Mouse (Mus musculus) gastrocnemius, adult 8-10 months (tissue): ENCODE data around the gene Col27a1. TPM values are rescaled to one million over a fixed set of nuclear protein-coding genes. Genes with fewer than 3 reads are reported as not detected.
A peak's percentile ranks its signal among the peaks of the same experiment; 100 is the strongest.

Experiments
- DNase-seq, 2 experiments: peaks; one replicate each; pipeline ENCODE4 v3.0.0; 2022; ENCODE audit warnings: low spot score in 2 of 2
- total RNA-seq, 4 experiments: library from RNA; stranded (reverse); gene quantifications; 2 replicates each; pipeline ENCODE4 v1.2.4; 2022

The Col27a1 gene
- total RNA-seq, 4 experiments from 2014 or later, result 0.17 to 0.67 (median 0.65) TPM

DNA sequence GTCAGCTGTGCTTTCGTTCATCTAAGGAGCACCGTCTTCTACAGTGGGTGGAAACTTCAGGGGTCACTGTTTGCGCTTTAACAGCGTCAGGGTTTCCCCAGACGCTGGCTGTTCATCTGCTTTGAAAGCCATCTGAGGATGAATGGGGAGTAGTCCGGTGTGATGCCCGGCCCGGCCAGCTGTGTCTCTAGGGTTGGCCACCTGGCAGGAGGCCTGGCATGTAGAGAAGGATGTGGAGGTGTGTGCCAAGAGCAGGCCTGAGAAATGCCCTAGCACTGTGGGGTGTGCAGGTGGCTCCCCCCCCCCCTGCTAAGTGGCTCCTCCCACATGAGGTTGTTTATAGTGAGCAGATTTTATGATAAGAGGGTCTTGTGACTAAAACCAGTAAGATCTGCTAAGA is 8.4 kb downstream of the Col27a1 start:
- DNase-seq, result no peak

DNA sequence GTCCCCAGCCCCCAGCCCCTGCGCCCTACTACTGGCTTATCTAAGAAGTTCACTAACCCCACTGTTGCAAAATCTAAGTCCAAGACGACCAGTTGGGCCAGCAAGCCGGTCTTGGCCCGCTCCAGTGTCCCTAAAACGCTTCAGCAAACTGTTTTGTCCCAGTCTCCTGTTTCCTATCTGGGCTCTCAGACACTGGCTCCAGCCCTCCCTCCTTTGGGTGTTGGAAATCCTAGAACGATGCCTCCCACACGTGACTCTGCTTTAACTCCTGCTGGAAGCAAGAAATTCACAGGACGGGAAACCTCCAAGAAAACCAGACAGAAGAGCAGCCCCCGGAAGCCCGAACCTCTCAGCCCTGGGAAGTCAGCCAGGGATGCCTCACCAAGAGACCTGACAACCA is 11.6 kb downstream of the Col27a1 start:
- DNase-seq, result no peak

DNA sequence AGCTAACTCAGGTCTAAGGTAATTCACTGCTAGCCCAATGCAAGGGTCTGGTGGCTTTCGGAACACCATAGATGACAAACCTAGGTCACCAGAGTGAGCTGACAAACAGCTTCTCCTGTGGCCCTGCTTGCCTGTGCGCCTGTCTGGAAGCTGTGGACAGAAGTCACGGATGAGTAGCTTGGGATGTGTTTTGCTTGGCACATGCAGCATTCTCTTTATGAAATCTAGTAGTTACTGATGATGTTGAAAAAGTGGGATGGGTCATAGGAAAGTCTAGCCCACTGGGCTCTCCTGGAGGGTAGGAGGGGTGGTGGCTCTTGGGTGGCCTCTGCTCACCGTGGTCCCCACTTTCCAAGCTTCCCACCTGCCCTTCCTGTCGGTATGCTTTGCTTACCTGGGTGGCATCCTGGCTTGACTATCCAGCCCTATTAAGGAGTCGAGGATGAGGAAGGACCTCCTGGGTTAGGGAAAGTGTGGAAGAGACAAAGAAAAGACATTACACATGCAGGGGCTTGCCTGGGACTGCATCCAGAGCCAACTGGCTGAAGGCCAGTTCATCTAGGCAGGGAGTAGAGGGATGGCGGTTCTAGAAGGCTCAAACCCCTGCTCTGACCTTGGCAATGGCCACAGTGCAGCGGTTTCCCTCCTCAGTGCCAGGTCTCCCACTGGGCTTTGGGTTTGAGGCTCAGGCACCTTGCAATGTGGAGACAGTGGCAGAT is 12.5 kb downstream of the Col27a1 start:
- no peak for DNase-seq

DNA sequence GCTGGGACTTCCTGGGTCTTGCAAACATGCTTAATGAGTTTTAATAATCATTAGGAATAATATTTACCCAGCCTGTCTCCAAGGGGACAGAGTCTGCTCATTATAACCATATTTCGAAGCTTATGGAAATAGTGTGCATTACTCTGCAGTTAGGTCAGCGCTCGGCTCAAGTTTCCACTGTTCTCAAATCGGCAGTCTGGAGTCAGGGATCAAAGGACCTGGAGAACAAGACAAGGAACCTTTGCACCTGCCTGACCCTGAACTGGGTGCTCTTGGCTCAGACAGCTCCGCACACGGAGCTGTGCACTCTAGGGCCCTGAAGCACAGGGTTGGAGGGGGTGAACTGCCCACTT is 13.1 kb downstream of the Col27a1 start:
- no peak for DNase-seq

DNA sequence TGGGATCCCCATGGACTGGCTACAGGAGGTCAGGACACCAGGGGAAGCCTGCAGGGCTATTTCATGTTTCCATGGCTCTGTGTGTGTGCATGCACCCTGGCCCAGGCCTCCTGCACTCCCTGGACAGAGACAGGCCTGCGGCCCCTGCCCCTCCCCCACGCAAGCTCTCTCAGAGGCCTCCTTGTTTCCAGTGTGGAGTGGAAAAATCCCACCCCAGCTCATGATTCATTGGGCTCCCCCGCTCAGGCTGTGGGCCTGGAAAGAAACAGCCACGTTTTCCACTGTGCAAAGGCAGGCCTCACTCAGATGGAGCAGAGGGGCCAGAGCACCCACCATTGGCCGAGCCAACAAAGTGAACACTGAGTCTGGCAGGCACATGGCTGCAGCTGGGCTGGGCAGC is 15.1 kb downstream of the Col27a1 start:
- no peak for DNase-seq

DNA sequence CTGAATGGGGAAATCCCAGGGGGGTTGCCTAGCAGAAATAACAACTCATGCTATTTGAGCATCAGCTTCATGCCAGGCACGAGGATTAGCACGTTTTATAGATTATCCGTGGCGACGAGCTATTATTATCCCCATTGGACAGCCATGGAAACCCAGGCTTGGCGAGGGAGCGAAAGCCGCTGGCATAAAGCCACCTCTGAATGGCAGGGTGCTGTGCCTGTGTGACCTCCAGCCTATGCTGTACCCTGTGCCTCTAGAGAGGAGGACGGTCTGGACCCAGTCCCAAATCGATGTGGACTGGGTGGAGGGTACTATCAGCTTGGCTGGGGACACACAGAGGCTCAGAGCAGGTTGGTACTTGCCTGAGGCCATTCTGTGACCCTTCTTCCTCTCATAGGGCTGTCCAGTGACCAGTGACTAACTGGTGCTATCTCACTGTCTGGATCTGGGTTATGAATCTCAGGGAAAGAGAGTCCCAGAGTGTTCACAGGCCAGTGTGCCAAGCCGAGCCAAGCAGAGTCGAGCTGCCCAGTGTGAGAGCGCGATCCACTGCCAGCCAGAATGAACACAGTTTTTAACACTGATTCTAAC is 16.3 kb downstream of the Col27a1 start:
- DNase-seq, result no peak

DNA sequence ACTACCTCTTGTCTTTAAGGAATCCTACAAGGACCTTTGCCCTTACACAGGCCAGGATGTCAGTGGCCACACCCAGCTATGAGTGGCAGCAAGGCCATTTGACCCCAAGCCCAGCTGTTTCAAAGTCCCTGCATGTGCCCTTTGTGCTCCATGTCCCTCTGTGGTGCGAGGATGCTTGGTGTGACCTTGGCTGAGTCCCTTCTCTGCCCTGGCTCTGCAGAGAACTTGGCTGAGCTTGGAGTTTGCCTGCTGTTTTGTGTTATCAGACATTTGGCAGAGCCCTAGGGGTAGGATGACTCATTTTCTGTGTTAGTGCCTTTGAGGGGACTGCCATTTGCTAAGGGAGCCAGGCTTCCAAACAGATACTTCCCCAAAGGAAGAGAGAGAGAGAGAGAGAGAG is 17.3 kb downstream of the Col27a1 start:
- DNase-seq, result no peak

DNA sequence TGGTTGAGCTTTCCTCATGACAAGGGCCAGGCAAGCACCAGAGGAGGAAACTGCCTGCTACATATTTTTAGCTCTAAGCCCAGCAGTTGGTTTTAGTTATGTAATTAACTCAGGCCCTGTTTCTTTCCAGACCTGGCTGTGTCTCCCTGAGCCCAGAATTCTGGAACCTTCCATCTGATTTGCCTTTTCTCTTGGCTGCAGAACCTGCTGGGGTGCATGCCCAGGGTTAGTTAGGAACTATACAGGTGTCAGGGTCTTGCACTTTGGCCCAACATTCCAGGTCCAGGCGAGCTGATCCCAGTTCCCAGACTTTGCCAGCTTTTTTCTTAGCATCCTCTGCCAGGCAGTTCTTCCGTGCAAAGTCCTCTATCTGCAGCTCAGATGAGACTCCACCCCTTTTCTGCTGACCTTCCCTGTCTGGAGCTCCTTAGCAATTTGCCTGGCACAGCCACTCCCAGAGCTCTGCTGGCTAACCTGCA is 18.8 kb downstream of the Col27a1 start:
- DNase-seq, result no peak

DNA sequence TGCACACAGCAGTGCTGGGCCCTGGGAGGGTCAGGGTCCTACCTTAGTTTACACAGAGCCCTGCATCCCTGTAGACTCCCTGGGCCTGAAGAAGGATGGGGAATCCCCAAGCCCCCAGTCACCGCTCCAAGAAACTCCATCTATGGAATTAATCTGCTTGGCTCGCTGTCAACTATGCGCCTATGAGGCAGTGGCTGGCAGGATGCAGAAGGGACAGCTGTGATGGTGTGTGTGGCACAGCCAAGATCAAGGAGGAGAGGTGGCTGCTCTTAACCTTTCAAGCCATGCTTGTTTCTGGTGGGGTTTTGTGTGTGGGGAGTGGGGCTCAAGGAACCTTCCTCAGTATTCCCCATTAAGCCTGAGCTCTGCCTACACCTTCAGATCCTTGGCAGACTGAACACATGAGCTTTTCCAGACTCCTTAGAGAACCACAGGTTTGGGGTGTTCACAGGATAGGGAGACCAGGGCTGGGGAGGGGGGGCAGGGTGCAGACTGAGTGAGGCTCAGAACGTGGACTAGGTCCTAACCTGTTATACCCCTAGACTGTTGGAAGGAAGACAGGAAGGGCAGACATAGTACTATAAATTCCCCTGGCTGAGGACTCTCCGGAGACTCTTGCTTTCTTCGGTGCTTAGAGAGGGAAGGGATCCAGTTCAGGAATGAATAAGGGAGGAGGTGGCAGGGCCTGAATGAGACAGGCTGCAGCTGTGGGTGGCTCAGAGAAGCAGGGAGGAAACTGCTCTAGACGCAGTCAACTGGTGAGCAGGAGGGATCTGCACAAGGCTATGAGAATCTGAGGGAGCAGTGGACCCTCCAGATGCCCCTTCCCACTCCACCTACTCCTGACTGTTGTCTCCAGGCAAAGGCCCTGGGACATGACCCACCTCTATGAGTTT is 20.0 kb downstream of the Col27a1 start:
- DNase-seq, result peak in 1 of 2 experiments; percentile 42

DNA sequence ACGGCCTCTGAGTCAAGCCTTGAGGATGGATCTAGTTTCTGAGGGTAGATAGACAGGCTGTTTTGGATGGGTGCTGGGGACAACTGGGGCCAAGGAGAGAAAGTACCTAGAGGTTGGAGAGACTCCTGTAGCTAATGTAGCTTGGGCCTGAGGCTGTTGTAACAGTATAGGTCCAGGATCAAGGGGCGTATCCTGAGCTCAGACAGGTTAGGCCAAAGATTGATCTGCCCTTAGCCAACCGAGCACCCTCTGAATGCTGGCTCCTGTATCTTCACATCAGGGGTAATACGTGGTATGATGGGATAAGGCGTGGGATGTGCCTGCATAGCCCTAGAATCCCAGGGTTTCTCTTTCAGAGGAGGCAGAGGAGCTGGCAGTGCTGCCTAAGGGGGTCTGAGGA is 21.0 kb downstream of the Col27a1 start:
- DNase-seq, result no peak

DNA sequence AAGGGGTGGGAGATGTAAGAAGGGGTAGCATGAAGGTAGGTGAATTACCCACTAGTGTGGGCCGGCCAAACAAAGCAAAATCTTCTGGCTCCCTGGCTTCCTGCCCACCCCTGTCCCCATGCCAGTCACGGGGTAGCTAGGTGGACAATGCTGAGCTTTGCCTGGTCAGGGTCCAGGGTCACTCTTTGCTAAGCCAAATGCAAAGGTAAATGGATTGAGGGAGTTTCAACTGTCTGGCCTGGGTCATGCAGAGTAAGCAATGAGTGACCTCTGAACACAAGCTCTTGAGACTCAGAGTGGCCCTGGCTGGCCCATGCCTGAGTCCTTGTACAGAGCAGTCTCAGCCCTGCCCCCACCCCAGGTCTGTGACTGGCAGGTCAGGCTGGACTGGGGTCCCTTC is 22.4 kb downstream of the Col27a1 start:
- DNase-seq, result no peak

DNA sequence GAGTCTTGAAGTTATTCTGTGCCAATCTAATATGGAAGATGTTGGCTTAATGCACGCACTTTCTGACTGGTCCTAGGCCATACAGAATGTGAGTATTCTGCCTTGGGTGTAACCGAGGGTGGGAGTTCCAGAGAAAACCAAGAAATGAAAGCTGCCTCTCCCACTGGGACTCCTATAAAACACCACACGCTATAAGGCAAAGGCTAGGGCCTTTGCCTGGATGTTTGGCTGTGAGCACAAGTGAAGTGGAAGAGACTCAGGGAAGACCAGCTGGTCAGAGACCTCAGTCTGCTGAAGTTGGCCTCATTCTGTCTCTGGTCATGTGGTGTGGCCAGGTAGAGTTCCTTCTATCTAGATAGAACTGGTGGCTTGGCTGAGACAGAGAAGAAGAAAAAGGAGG is 23.4 kb downstream of the Col27a1 start:
- DNase-seq, result no peak

DNA sequence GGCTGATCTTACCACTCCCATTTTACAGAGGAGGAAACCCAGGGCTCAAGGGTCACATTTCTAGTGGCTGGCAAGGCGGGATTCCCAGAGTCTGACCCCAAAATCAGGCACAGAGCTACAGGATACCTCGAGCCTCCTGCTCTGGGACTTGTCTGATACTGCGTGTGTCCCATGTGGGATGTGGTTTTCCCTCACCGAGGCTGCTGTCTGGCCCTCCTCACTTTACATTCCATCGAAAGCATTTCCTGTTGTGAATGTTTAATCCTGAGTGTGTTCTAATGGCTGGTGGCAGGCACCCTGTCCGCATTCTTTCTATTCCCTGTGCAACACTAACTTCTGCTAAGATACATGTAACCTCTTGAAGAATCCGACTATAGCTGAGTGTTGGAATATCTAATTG is 24.3 kb downstream of the Col27a1 start:
- no peak for DNase-seq

DNA sequence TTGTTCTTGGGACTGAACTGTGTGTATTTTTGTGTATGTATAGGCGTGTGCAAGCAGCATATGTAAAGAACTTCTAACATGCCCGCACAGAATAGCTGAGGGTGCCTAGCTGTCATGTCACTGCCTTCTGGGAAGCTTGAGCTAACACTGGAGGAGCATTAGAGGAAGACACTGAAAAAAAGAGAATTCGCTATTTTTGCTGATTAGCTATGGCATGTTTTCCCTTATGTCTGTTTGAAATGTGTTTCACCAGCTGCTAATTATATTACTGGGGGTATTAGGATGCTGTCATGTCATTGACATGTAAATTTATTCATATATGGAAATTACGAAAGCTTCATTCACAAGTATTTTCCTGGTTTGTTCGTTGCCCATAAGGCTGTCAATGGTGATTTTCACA is 24.9 kb downstream of the Col27a1 start:
- no peak for DNase-seq

DNA sequence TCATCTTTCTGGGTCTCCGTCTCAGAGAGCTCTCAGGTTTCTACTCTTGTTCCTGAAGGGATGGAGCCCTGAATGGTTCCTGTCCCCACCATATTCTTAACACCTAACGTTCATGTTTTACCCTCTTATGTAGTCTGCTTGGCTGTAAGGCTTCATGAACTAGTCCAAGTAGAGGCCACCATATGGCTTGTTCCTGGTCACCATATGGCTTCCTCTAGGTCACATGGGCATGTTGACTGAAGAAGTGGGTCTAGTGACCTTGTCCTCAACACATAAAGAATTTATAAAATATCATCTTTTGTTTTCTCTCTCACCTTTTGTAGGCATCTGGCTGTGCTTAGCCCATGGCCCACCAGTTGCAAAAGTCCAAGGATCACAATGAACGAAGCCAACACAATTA is 27.2 kb downstream of the Col27a1 start:
- DNase-seq, result no peak

DNA sequence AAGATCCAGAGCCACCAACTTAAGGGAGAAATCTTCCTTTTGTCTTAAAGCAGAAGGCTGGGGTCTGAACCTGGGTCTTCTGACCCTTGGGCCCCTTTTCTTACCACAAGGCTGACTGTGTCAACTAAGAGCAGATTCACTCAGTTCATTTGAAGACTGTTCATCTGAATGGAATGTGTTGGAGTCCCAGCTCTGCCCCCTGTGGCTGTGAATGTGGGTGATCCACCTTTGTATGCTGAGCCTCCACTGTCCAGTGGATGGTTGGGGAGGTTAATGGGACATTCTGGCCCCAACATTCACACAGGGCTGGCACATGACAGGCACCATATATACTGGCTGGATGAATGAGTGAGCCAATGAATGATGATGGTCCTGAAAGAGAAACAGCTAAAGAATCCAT is 34.2 kb downstream of the Col27a1 start:
- DNase-seq, result no peak

DNA sequence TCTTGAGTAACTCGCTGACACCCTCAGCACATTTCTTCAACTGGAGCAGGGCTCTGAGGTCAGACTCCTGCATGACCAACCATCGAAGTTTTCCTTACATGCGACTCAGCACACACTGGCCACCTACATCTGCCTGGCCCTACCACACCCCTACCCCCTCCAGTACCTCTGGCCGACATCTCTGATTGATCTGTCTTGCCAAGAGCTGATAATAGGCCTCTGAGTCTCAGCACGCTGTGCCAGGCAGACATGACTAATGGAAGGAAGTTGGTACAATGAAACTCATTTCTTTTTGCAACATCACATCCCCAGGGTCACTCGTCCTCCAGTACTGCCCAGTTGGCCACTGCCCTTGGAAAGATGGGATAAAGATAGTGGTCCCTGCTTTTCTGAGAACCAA is 35.1 kb downstream of the Col27a1 start:
- DNase-seq, result no peak

DNA sequence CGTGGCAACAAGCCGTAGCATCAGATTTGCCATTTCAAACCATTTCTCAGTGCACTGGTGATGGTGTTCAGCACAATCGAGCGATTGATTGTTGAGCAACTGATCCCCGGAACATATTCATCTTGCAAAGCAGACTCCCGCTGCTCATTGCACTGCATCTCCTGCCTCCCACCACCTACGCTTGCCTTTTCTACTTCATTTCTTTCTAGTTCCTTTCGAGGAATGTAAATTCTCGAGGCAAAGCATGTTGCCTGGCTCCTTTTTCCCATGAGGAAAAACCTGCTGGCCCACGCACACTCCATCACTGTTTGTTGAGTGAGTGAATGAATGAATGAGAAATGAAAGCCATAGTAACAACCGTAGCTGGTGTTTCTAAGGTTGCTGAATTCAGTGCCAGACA is 38.0 kb downstream of the Col27a1 start:
- no peak for DNase-seq

DNA sequence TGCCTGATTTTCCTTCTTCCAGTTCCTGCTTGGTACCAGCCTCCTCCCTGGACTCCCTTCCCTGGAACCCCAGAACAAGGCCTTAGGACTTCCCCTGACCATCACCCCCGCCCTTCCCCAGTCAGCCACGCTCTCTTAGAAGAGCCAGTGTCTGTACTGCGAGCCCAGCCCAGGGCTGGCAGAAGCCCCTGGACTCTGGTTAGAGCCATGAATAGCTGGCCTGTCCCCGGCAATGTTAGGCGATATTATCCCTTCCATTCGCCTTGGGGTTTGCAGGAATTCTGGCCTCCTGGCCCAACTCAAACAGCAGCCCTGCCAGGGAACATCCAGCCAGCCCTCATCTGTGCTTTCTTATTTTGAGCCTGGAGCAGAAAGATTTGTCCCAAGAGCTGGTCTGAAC is 39.9 kb downstream of the Col27a1 start:
- DNase-seq, result peak; percentile 62 to 70

DNA sequence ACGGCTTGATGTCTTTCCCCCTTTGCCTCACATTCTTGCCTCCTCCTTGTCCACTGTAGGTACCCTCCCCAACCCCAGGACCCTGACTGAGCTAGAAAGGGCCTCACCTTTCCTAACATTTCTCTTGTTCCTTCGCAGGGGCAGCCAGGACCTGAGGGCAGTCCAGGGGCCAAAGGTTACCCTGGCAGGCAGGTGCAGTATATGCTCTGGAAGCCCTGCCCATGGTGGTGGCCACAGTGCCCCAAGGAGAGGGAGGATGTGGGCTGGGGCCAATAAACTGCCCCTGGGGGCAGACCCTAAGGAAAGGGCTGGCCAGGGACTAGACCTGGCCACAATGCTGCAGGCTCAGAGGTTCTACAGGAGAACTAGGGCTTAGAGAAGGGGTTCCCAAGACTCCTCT is 40.3 kb downstream of the Col27a1 start:
- DNase-seq, result no peak

DNA sequence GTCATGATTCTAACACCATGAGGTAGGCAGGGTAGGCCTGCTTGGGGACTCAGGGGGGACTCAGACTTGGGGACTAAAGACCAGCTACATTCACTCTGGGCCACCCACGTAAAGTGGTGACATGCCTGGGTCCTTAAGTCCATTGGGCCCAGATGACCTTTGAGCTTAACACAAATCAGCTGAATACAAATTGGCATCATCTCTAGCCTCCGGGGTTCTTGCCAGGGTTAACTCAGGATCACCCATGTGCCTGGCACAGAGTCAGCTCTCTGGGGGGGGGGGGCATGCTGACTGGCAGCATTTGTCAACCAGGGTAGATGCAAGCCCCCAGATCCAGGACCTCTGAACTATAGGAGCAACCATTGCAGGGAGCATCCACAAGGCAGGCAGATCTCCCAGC is 42.6 kb downstream of the Col27a1 start:
- DNase-seq, result no peak

DNA sequence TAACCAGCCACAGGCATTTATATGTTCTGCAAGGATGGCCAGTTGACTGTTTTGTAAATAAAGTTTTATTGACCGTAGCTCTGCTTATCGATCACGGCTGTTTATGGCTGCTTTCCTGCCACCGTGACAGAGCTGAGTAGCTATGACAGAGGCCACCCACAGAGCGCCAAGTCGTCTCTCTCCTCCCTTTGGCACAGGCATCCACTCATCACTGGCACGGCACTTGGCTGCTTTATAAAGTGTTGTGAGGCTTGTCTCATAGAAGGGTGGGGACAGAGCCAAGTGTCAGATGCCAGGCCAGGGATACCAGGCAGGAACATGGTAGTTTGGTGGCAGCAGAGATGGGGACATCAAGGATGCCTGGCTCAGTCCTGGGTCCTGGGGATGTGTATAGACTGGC is 43.5 kb downstream of the Col27a1 start:
- DNase-seq, result no peak

DNA sequence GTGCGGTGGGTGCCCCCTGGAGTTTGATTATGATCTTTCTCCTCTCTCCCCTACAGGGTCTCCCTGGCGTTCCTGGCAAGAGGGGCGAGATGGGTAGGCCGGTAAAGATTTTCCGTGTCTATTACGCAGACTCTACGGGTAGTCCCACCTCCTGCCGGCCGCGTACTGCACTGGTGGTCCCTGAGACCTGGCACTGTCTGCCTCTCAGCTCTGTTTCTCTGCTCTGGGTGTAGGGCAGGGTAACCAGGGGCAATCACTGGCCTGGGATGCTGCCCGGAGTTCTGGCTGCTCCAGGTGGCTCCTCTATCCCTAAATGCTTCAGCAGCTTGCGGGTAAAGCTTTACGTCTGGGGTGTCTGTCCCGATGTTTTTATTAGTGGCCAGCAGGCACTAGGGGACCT is 44.3 kb downstream of the Col27a1 start:
- DNase-seq, result no peak
